Mouse (Mus musculus): Measurements from ENCODE around the gene Trpc2. TPM values are rescaled to one million over a fixed set of nuclear protein-coding genes. Genes with fewer than 3 reads are reported as not detected.

Trpc2 gene
- polyA plus RNA-seq, 1 experiment from 2014 or later, result not detected

Other genes with a start within 250 kb of the Trpc2 start
- 20.3 and 26.3 TPM in 2 replicates for gene Inppl1, start 244.9 kb upstream of the Trpc2 start, polyA plus RNA-seq (2015; fragmentation: Nextera tagmentation; extraction: Ambion mirVana)
- 2.2 and 3.8 TPM in 2 replicates for gene Folr2, start 225.9 kb upstream of the Trpc2 start, polyA plus RNA-seq (2015; fragmentation: Nextera tagmentation; extraction: Ambion mirVana)
- gene Anapc15, start 219.4 kb upstream of the Trpc2 start, polyA plus RNA-seq (2015; fragmentation: Nextera tagmentation; extraction: Ambion mirVana), result 79.0 and 92.2 TPM in 2 replicates
- 11.1 and 13.2 TPM in 2 replicates for gene Folr1, start 212.3 kb upstream of the Trpc2 start, polyA plus RNA-seq (2015; fragmentation: Nextera tagmentation; extraction: Ambion mirVana)
- gene Lamtor1, start 177.2 kb upstream of the Trpc2 start, polyA plus RNA-seq (2015; fragmentation: Nextera tagmentation; extraction: Ambion mirVana), result 146 and 158 TPM in 2 replicates
- gene Tomt, start 176.8 kb upstream of the Trpc2 start, polyA plus RNA-seq (2015; fragmentation: Nextera tagmentation; extraction: Ambion mirVana), result 0.35 and 0.77 TPM in 2 replicates
- 9.6 and 10.6 TPM in 2 replicates for gene Lrrc51, start 149.2 kb upstream of the Trpc2 start, polyA plus RNA-seq (2015; fragmentation: Nextera tagmentation; extraction: Ambion mirVana)
- 63.0 and 70.7 TPM in 2 replicates for gene Numa1, start 149.0 kb upstream of the Trpc2 start, polyA plus RNA-seq (2015; fragmentation: Nextera tagmentation; extraction: Ambion mirVana)
- gene Il18bp, start 64.4 kb upstream of the Trpc2 start, polyA plus RNA-seq (2015; fragmentation: Nextera tagmentation; extraction: Ambion mirVana), result 4.1 and 5.6 TPM in 2 replicates
- gene Rnf121, start 17.6 kb upstream of the Trpc2 start, polyA plus RNA-seq (2015; fragmentation: Nextera tagmentation; extraction: Ambion mirVana), result 30.1 and 30.9 TPM in 2 replicates
- 32.2 and 34.9 TPM in 2 replicates for gene Xndc1, start 17.6 kb upstream of the Trpc2 start, polyA plus RNA-seq (2015; fragmentation: Nextera tagmentation; extraction: Ambion mirVana)
- gene Xntrpc, start 17.4 kb upstream of the Trpc2 start, polyA plus RNA-seq (2015; fragmentation: Nextera tagmentation; extraction: Ambion mirVana), result 1.3 and 1.5 TPM in 2 replicates
- 0.31 and 0.37 TPM in 2 replicates for gene Art1, start 18.6 kb downstream of the Trpc2 start, polyA plus RNA-seq (2015; fragmentation: Nextera tagmentation; extraction: Ambion mirVana)
- gene Art5, start 26.4 kb downstream of the Trpc2 start, polyA plus RNA-seq (2015; fragmentation: Nextera tagmentation; extraction: Ambion mirVana), result 0.50 and 0.92 TPM in 2 replicates
- not detected in 2 replicates for gene Chrna10, start 33.7 kb downstream of the Trpc2 start, polyA plus RNA-seq (2015; fragmentation: Nextera tagmentation; extraction: Ambion mirVana)
- gene Nup98, start 127.1 kb downstream of the Trpc2 start, polyA plus RNA-seq (2015; fragmentation: Nextera tagmentation; extraction: Ambion mirVana), result 27.2 and 27.4 TPM in 2 replicates
- gene Pgap2, start 127.1 kb downstream of the Trpc2 start, polyA plus RNA-seq (2015; fragmentation: Nextera tagmentation; extraction: Ambion mirVana), result 50.1 and 51.6 TPM in 2 replicates
- gene Rhog, start 172.9 kb downstream of the Trpc2 start, polyA plus RNA-seq (2015; fragmentation: Nextera tagmentation; extraction: Ambion mirVana), result 14.4 and 17.6 TPM in 2 replicates
- 8.1 and 8.5 TPM in 2 replicates for gene Stim1, start 184.7 kb downstream of the Trpc2 start, polyA plus RNA-seq (2015; fragmentation: Nextera tagmentation; extraction: Ambion mirVana)